Mouse (Mus musculus) stomach, embryonic 15.5 days (tissue): Measurements from ENCODE around the gene Dars2. TPM values are rescaled to one million over a fixed set of nuclear protein-coding genes. Genes with fewer than 3 reads are reported as not detected.

Source experiments
- ATAC-seq: fragments of 200-750 bp; cut with Nextera tagmentation; 2 replicates; pipeline ENCODE4 v1.8.0; 2017; ENCODE audit warnings: low read depth, moderate number of reproducible peaks, moderate TSS enrichment; ENCODE audit not compliant: insufficient read depth, low FRiP score
- H3K27ac ChIP-seq: fragments of 300-500 bp; sonication (generic); 2 replicates; pipeline ENCODE4 v1.5.1; 2015; ENCODE audit warnings: mild to moderate bottlenecking, inconsistent platforms
- H3K27me3 ChIP-seq: fragments of 300-500 bp; sonication (generic); replicated peaks from 2 replicates; pipeline ENCODE4 v1.6.1; 2015; ENCODE audit warnings: inconsistent platforms
- H3K36me3 ChIP-seq: fragments of 300-500 bp; sonication (generic); 2 replicates; pipeline ENCODE4 v1.6.1; 2015; ENCODE audit warnings: inconsistent platforms
- H3K4me1 ChIP-seq: fragments of 300-500 bp; sonication (generic); 2 replicates; pipeline ENCODE4 v1.6.1; 2015; ENCODE audit warnings: inconsistent platforms
- H3K4me2 ChIP-seq: fragments of 300-500 bp; sonication (generic); 2 replicates; pipeline ENCODE4 v1.6.1; 2015; ENCODE audit warnings: mild to moderate bottlenecking, inconsistent platforms
- H3K4me3 ChIP-seq: fragments of 300-500 bp; sonication (generic); replicated peaks from 2 replicates; pipeline ENCODE4 v1.5.1; 2015; ENCODE audit warnings: inconsistent platforms
- H3K9ac ChIP-seq: fragments of 300-500 bp; sonication (generic); 2 replicates; pipeline ENCODE4 v1.6.1; 2015; ENCODE audit warnings: inconsistent platforms
- H3K9me3 ChIP-seq: fragments of 300-500 bp; sonication (generic); 2 replicates; pipeline ENCODE4 v1.6.1; 2016; ENCODE audit warnings: inconsistent platforms
- whole genome bisulfite sequencing: fragments of 180-500 bp; shearing (Covaris S2); methylation state at CpG from one replicate; pipeline ENCODE4 v1.1.7; 2015; 5-methylcytosine and 5-hydroxymethylcytosine counted together
- polyA plus RNA-seq: library from polyadenylated mRNA; unstranded; fragments of >200 nt; fragmentation: Nextera tagmentation; extraction: Ambion mirVana; gene quantifications from 2 replicates; pipeline ENCODE4 v1.2.1, GENCODE M21; 2015

Dars2 gene
- polyA plus RNA-seq: 33.4 and 34.7 TPM in 2 replicates

DNA sequence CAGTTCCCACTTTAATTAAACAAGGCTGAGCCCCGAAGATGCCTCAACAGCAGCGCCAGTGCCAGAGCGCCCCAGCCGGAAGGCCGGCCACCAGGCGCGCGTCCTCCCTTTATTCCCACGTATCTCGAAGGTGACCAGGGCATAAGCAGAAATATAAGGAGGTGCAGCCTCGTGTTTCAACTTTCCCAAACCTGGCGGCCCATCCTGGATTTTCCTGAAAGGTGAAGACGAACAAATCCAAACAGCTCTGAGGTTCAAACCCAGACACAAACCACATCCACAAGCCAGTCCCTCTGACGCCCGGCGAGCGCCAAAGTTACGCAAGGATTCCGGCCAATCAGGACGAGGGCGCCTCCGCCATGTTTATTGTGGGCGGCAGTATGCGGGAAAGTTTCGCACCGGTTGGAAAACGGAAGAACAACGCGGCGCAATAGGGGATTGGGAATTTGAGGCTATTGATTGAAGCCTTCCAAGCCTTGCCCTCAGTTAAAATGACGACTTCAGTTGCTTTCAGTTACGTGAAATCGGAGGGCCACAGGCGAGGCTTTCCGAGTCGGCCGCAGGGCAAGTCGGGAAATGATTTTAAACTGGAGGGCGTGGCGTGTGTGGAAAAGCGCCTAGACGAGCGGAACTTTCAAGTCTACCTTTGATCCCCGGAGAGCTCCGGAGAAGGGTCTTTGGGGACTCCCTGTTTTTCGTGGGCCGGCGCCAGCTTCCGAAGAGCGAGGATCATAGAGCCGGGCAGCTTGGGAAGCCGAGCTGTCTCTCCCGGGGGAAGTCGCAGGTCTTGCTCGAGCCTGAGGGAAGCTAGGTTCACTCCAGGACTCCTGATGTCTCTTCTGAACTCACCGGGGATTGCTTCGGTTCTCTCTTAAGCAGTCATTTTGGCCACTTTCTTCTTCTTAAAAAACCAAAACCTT, at the start of gene Dars2, which contains the start of gene Cenpl:
TSS of gene Dars2 (minus strand) at position 307 of the 920 bp plus-strand sequence.
TSS of gene Cenpl (plus strand) at position 362 of the 920 bp plus-strand sequence.
- peak; percentile 94 for ATAC-seq
- peaks cover 10% of the 10 kb centered on the region; the same call in 1 of the 2 replicates for H3K4me1 ChIP-seq
- WGBS: under 1% methylated on average over 57 of the region's 57 CpGs

DNA sequence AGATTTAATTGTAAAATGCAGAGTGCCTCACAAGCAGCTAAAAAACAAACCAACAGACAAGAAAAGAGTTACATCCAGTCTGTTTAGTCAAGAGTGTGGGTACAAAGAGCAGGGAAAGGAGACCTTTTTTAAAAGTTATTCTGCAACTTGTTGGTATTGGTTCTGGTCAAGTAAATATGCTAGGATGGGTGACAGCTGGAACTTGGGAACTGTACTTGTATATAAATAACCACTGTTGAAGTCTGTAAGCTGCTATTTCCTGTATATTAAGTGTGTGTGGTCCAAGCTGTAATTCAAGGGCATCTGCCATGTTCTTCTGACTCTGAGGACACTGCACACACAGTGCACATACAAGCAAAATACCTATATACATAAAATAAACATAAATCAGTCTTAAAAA, 44.1 kb upstream of the Dars2 start:
- peak overlapping the region; percentile 40; the same call in 1 of the 2 replicates for H3K27ac ChIP-seq
- H3K27me3 ChIP-seq: no peaks in the 10 kb centered on the region
- H3K9ac ChIP-seq: no peak overlapping the region
- no peaks in the 10 kb centered on the region; the same call in 1 of the 2 replicates for H3K4me1 ChIP-seq
- no peaks in the 10 kb centered on the region for H3K36me3 ChIP-seq
- H3K9me3 ChIP-seq: no peaks in the 10 kb centered on the region
- H3K4me3 ChIP-seq: no peak overlapping the region
- ATAC-seq: no peak
- H3K4me2 ChIP-seq: no peak overlapping the region

More for the DNA sequence above, at the start of gene Dars2, which contains the start of gene Cenpl:
- H3K4me3 ChIP-seq: peak within 1 kb of the TSS; percentile 66
- H3K27me3 ChIP-seq: no peaks in the 10 kb centered on the region
- H3K9ac ChIP-seq: peak within 1 kb of the TSS; percentile 64
- no peaks in the 10 kb centered on the region for H3K9me3 ChIP-seq
- H3K27ac ChIP-seq: peak within 1 kb of the TSS; percentile 42
- no peaks in the 10 kb centered on the region for H3K36me3 ChIP-seq
- peak within 1 kb of the TSS; percentile 67 for H3K4me2 ChIP-seq

DNA sequence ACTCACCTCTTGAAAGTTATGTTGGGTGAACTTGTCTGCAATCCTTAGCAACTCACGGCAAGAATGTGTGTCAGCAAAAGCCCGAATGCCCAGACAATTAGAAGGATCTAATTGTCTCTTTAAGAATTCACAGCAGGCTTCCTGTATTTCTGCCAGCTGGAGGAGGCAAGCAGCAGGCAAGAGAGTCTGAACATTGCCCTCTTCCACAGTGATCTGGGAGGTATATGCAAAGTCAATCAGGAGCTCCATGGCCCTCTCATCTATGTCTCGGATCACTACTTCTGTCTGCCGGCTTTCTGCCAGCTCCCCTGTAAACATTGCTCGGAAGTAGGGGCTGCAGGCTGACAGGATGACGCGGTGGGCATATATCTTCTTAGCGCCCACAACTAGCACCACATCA, 38.8 kb upstream of the Dars2 start:
- Histone ChIP-seq H3K9ac (no peak overlapping the region), H3K27ac (no peak overlapping the region), H3K4me2 (no peak overlapping the region), H3K4me3 (no peak overlapping the region), H3K9me3 (no peaks in the 10 kb centered on the region), H3K27me3 (no peaks in the 10 kb centered on the region), H3K4me1 (no peaks in the 10 kb centered on the region), H3K36me3 (0 out of 2 replicates have a peak, but pooled peaks cover 8% of the 10 kb centered on the region)
- 84% methylated on average over 8 of the region's 8 CpGs for WGBS
- no peak for ATAC-seq

- no peak for ATAC-seq
- H3K27me3 ChIP-seq: no peaks in the 10 kb centered on the region
- H3K9me3 ChIP-seq: no peaks in the 10 kb centered on the region
- no peak overlapping the region for H3K4me2 ChIP-seq
- H3K9ac ChIP-seq: no peak overlapping the region
- no peak overlapping the region for H3K27ac ChIP-seq
- 66% methylated on average over 1 of the region's 1 CpGs for WGBS
- no peak overlapping the region for H3K4me3 ChIP-seq
- peaks cover 12% of the 10 kb centered on the region; the same call in 1 of the 2 replicates for H3K36me3 ChIP-seq
- no peaks in the 10 kb centered on the region for H3K4me1 ChIP-seq
These were observed 33.4 kb upstream of the Dars2 start for GRCm38 (mm10) chr1:161103842-161104241.

DNA sequence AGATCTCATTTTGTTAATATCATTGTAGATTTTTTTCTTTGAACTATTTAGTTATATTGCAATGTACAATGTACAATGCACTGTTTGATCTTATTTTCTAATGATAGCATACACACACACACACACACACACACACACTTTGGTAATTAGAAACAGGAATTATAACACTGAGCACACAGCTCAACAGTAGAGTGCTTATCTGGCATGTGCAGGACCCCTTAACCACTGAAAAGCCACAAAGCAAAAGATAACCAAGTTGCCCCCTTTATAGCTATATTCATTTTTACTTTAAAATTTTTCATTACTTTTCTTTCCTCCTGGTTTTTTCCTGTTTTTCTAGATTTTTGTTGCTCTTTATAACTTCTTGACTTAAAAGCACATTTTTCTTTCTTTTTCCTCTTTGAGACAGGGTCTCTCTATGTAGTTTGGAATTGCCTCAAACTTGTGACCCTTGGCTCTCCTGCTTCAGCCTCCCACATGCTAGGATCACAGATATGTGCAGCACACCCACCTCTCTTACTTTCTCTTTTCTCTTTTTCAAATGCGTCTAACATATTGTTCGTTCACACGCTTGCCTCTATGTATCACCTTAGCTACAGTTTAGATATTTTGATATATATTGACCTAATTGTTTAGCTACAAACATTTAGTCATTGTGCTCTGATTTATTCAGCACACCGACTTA, 29.4 kb upstream of the Dars2 start:
- H3K27me3 ChIP-seq: no peaks in the 10 kb centered on the region
- H3K36me3 ChIP-seq: peaks cover 8% of the 10 kb centered on the region; the same call in 1 of the 2 replicates
- no peak overlapping the region for H3K9ac ChIP-seq
- ATAC-seq: no peak
- 88% methylated on average over 4 of the region's 4 CpGs for WGBS
- H3K27ac ChIP-seq: no peak overlapping the region
- no peaks in the 10 kb centered on the region for H3K4me1 ChIP-seq
- no peak overlapping the region for H3K4me3 ChIP-seq
- H3K4me2 ChIP-seq: no peak overlapping the region
- no peaks in the 10 kb centered on the region for H3K9me3 ChIP-seq

GRCm38 (mm10) chr1:161077243-161077642, 6.8 kb upstream of the Dars2 start:
- peaks cover 3% of the 10 kb centered on the region; the same call in 1 of the 2 replicates for H3K36me3 ChIP-seq

DNA sequence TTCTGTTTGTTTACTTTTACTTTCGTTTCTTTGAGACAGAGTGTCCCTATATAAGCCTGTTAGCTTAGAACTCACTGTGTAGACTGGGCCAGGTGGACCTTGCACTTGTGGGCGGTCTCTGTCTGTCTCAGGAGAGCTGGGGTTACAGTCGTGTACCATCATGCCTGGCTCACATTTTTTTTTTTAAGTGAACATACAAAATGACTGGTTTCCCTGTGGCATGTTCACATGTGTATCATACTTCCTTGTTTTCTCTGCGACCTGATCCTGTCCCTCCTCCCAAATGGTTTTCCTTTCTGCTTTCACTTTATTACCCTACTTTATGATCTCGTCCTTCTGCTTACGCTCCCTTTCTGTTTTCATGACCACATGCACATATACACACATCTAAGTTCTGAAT, 5.8 kb upstream of the Dars2 start:
- Histone ChIP-seq H3K4me3 (no peak overlapping the region), H3K9ac (no peak overlapping the region), H3K27me3 (no peaks in the 10 kb centered on the region), H3K9me3 (no peaks in the 10 kb centered on the region), H3K4me1 (peaks cover 8% of the 10 kb centered on the region; the same call in 1 of the 2 replicates), H3K4me2 (no peak overlapping the region), H3K27ac (no peak overlapping the region), H3K36me3 (peaks cover 3% of the 10 kb centered on the region; the same call in 1 of the 2 replicates)
- ATAC-seq: no peak; the same call in 1 of the 2 replicates
- WGBS: 84% methylated on average over 6 of the region's 6 CpGs

More at GRCm38 (mm10) chr1:161077243-161077642, 6.8 kb upstream of the Dars2 start:
- no peaks in the 10 kb centered on the region for H3K9me3 ChIP-seq
- no peak overlapping the region for H3K9ac ChIP-seq
- no peaks in the 10 kb centered on the region for H3K27me3 ChIP-seq
- H3K4me1 ChIP-seq: peaks cover 4% of the 10 kb centered on the region; the same call in 1 of the 2 replicates
- no peak for ATAC-seq
- WGBS: 90% methylated on average over 3 of the region's 3 CpGs
- no peak overlapping the region for H3K4me2 ChIP-seq
- no peak overlapping the region for H3K27ac ChIP-seq
- no peak overlapping the region for H3K4me3 ChIP-seq

- H3K36me3 ChIP-seq: peaks cover 2% of the 10 kb centered on the region; the same call in 1 of the 2 replicates
- no peaks in the 10 kb centered on the region for H3K9me3 ChIP-seq
- H3K9ac ChIP-seq: peak overlapping the region; percentile 64
- peak overlapping the region; percentile 63 for H3K4me2 ChIP-seq
- peak overlapping the region; percentile 66 for H3K4me3 ChIP-seq
- WGBS: under 1% methylated on average over 12 of the region's 12 CpGs
- H3K4me1 ChIP-seq: peaks cover 10% of the 10 kb centered on the region; the same call in 1 of the 2 replicates
- no peaks in the 10 kb centered on the region for H3K27me3 ChIP-seq
- H3K27ac ChIP-seq: peak overlapping the region; percentile 42
- ATAC-seq: no peak
These were observed 788 bp upstream of the Dars2 start for GRCm38 (mm10) chr1:161071272-161071620.

DNA sequence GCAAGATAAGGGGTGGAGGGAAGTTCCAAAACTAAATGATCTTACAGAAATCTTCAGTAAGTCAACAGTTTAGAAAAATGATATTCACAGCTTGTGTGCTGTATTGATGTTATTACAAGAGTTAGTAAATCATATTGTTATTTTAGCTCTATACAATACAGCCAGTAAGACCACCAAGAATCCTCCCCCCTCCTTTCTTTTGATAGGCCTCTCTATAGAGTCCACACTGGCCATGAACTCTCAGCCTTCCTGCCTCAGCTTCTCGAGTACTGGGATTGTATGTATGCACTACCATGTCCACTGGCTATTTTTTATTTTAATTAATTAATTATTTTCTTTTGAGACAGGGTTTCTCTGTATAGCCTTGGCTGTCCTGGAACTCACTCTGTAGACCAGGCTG, 7.1 kb downstream of the Dars2 start:
- Histone ChIP-seq H3K4me1 (no peaks in the 10 kb centered on the region), H3K4me2 (no peak overlapping the region), H3K9me3 (no peaks in the 10 kb centered on the region), H3K27ac (no peak overlapping the region), H3K9ac (no peak overlapping the region), H3K36me3 (peaks cover 5% of the 10 kb centered on the region), H3K4me3 (no peak overlapping the region), H3K27me3 (no peaks in the 10 kb centered on the region)
- WGBS: 83% methylated on average over 1 of the region's 1 CpGs
- ATAC-seq: no peak

GRCm38 (mm10) chr1:161057164-161057563, 13.3 kb downstream of the Dars2 start:
- Histone ChIP-seq H3K27ac (no peak overlapping the region), H3K36me3 (peaks cover 3% of the 10 kb centered on the region; the same call in 1 of the 2 replicates), H3K4me3 (no peak overlapping the region), H3K9me3 (no peaks in the 10 kb centered on the region), H3K4me1 (no peaks in the 10 kb centered on the region), H3K4me2 (no peak overlapping the region), H3K9ac (no peak overlapping the region), H3K27me3 (no peaks in the 10 kb centered on the region)
- WGBS: 93% methylated on average over 1 of the region's 1 CpGs
- ATAC-seq: no peak

DNA sequence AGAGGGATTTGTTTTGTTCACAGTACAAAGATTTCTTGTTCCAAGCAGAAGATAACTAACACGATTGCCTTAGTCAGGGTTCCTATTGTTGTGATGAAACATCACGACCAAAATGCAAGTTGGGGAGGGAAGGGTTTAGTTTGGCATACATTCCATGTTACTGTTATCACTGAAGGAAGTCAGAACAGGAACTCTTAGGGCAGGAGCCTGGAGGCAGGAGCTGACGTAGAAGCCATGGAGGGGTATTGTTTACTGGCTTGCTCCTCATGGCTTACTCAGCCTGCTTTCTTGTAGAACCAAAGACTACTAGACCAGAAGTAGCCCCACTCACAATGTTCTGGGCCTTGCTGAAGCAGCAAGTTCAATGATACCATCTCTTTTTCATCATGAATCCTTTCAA, 23.5 kb downstream of the Dars2 start:
- H3K9me3 ChIP-seq: no peaks in the 10 kb centered on the region
- ATAC-seq: no peak
- H3K4me2 ChIP-seq: no peak overlapping the region
- no peaks in the 10 kb centered on the region for H3K27me3 ChIP-seq
- H3K4me1 ChIP-seq: no peaks in the 10 kb centered on the region
- no peak overlapping the region for H3K4me3 ChIP-seq
- H3K9ac ChIP-seq: no peak overlapping the region
- H3K36me3 ChIP-seq: peaks cover 10% of the 10 kb centered on the region; the same call in 1 of the 2 replicates
- H3K27ac ChIP-seq: no peak overlapping the region
- WGBS: 75% methylated on average over 3 of the region's 3 CpGs
